22 mouse cellular contexts compared by ENCODE assay signal in the genomic region with DNA sequence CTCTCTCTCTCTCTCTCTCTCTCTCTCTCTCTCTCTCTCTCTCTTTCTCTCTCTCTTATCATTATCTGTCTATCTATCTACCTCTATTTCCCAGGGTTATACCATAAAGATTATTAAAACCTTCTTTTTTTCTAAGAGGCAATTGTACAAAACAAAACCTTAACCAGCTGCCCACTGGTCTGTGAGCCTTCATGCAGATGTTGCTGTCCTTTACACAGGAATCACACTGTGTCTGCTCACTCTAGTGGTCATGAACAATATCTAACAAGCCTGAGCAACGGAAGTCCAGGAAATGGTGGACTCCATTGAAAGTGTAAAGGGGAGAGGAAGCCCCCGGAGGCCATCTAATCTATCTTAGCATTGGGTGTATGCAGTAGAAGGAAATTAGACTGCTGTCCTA.
DNase-seq lines count a peak whose midpoint lies in the region; ATAC-seq and TF ChIP-seq lines count a peak whose summit lies in the region.
"Had no signal": no experiment of that assay in that cellular context is flagged by ENCODE, and none has a peak within 500 bp of the region (broad histone marks: within the 10 kb centered on the region; RNA-seq: fewer than 3 reads in every experiment).

No protein-coding gene starts in this region.

- H3K9ac ChIP-seq in lung, embryonic 14.5 days, result no peak overlapping the region
- no peak overlapping the region for H3K9ac ChIP-seq in forebrain, embryonic 11.5 days (ENCODE audit: low read length)
- H3K9ac ChIP-seq: embryonic facial prominence, embryonic 12.5 days; forebrain, embryonic 13.5 days; forebrain, embryonic 15.5 days; forebrain, postnatal 0 days had no signal

- no peak overlapping the region for H3K4me2 ChIP-seq in lung, embryonic 14.5 days
- H3K4me2 ChIP-seq in myocyte (ENCODE audit: low read depth), result peak overlapping the region; percentile 21
- H3K4me2 ChIP-seq in forebrain, embryonic 11.5 days (ENCODE audit: low read depth, low read length, severe bottlenecking), result no peak overlapping the region
- H3K4me2 ChIP-seq: embryonic facial prominence, embryonic 12.5 days; forebrain, embryonic 13.5 days; forebrain, embryonic 15.5 days had no signal

- no peak for ATAC-seq in lung, embryonic 14.5 days (ENCODE audit: insufficient read depth)
- no peak for ATAC-seq in forebrain, embryonic 11.5 days (replicated peaks; ENCODE audit: low FRiP score)
- ATAC-seq: activated CD4-positive, CD25-positive, alpha-beta regulatory T cell, adult 4 months; CD4-positive, CD25-positive, alpha-beta regulatory T cell, adult 4 months; forebrain, embryonic 13.5 days; forebrain, embryonic 15.5 days; forebrain, postnatal 0 days; Patski had no signal

- H3K4me3 ChIP-seq in lung, embryonic 14.5 days (ENCODE audit: low read depth, low read length), result no peak overlapping the region
- no peak overlapping the region for H3K4me3 ChIP-seq in C2C12 (ENCODE audit: insufficient read depth, poor library complexity, severe bottlenecking)
- H3K4me3 ChIP-seq in myocyte, result no peak overlapping the region
- no peak overlapping the region for H3K4me3 ChIP-seq in forebrain, embryonic 11.5 days (ENCODE audit: low read depth, low read length)
- H3K4me3 ChIP-seq: embryonic facial prominence, embryonic 10.5 days; embryonic facial prominence, embryonic 12.5 days; forebrain, embryonic 13.5 days; forebrain, embryonic 15.5 days had no signal

- DNase-seq in lung, embryonic 14.5 days, result peak; percentile 43
- DNase-seq in lung, postnatal 4 days, result no peak
- DNase-seq in forebrain, embryonic 11.5 days (ENCODE audit: low spot score), result no peak
- DNase-seq: adrenal gland, adult 8-10 months; adrenal gland, postnatal 14 days; adrenal gland, postnatal 36 days; cerebellum, adult 11-12 months; cerebellum, adult 2 months; cerebellum, adult 9-10 months; cerebellum, postnatal 25 days; forebrain, postnatal 0 days had no signal

- H3K79me2 ChIP-seq in C2C12 (ENCODE audit: control insufficient read depth, insufficient read depth), result no peaks in the 10 kb centered on the region
- no peaks in the 10 kb centered on the region for H3K79me2 ChIP-seq in myocyte (ENCODE audit: control insufficient read depth, insufficient read depth)

- no peak overlapping the region for H3ac ChIP-seq in C2C12 (ENCODE audit: control insufficient read depth, insufficient read length, low read depth)
- no peak overlapping the region for H3ac ChIP-seq in myocyte (ENCODE audit: control insufficient read depth, insufficient read length)

- no peaks in the 10 kb centered on the region for H3K36me3 ChIP-seq in lung, embryonic 14.5 days (ENCODE audit: insufficient read depth)
- H3K36me3 ChIP-seq in C2C12 (ENCODE audit: control insufficient read depth, insufficient read depth) (no peaks in the 10 kb centered on the region), myocyte (ENCODE audit: control insufficient read depth, insufficient read depth) (no peaks in the 10 kb centered on the region)
- H3K36me3 ChIP-seq in forebrain, embryonic 11.5 days (ENCODE audit: control insufficient read depth, insufficient read depth, low read length), result no peaks in the 10 kb centered on the region
- H3K36me3 ChIP-seq: embryonic facial prominence, embryonic 10.5 days; embryonic facial prominence, embryonic 12.5 days; forebrain, embryonic 15.5 days; G1E had no signal

- no peak overlapping the region for H3K27ac ChIP-seq in lung, embryonic 14.5 days (ENCODE audit: low read depth)
- no peak overlapping the region for H3K27ac ChIP-seq in forebrain, embryonic 11.5 days (ENCODE audit: low read depth, low read length)
- H3K27ac ChIP-seq: embryonic facial prominence, embryonic 10.5 days; embryonic facial prominence, embryonic 12.5 days; forebrain, embryonic 13.5 days; forebrain, embryonic 15.5 days had no signal

- H3K4me1 ChIP-seq in lung, embryonic 14.5 days (ENCODE audit: insufficient read depth), result peaks cover 6% of the 10 kb centered on the region
- H3K4me1 ChIP-seq in forebrain, embryonic 11.5 days (replicated peaks; ENCODE audit: control insufficient read depth, insufficient read depth, low read length), result peaks cover 9% of the 10 kb centered on the region

- no peaks in the 10 kb centered on the region for H3K79me3 ChIP-seq in C2C12 (ENCODE audit: low read depth)

- H3K9me3 ChIP-seq in lung, embryonic 14.5 days (ENCODE audit: low read depth, low read length), result no peaks in the 10 kb centered on the region
- H3K9me3 ChIP-seq in forebrain, embryonic 11.5 days (ENCODE audit: control insufficient read depth, low read length), result no peaks in the 10 kb centered on the region
- H3K9me3 ChIP-seq: embryonic facial prominence, embryonic 10.5 days; embryonic facial prominence, embryonic 12.5 days; forebrain, embryonic 13.5 days; forebrain, embryonic 15.5 days had no signal

- H3K27me3 ChIP-seq in lung, embryonic 14.5 days (ENCODE audit: insufficient read depth, low read length), result no peaks in the 10 kb centered on the region
- H3K27me3 ChIP-seq in C2C12 (ENCODE audit: control insufficient read depth, insufficient read depth, insufficient read length) (no peaks in the 10 kb centered on the region), myocyte (ENCODE audit: control insufficient read depth, insufficient read depth, insufficient read length) (no peaks in the 10 kb centered on the region)
- H3K27me3 ChIP-seq in forebrain, embryonic 11.5 days (ENCODE audit: control insufficient read depth, insufficient read depth, low read length), result no peaks in the 10 kb centered on the region
- H3K27me3 ChIP-seq: CH12.LX; embryonic facial prominence, embryonic 12.5 days; forebrain, embryonic 13.5 days; forebrain, embryonic 15.5 days; Patski had no signal

- no peak for TF ChIP-seq POLR2A in myocyte (IDR thresholded peaks at IDR 0.05; ENCODE audit: insufficient read length, low read depth)

- 44% methylated on average over 2 of the region's 2 CpGs for WGBS in lung, embryonic 14.5 days
- 54% methylated on average over 2 of the region's 2 CpGs for WGBS in forebrain, embryonic 11.5 days

- TF ChIP-seq CTCF in lung, embryonic 14.5 days (IDR thresholded peaks at IDR 0.05; ENCODE audit: low read depth), result peak; percentile 26; the same call in 1 of the 2 replicates
- no peak for TF ChIP-seq CTCF in C2C12 (IDR thresholded peaks at IDR 0.05; ENCODE audit: control insufficient read depth, insufficient read depth, insufficient read length)

TF ChIP-seq in C2C12, 6 proteins besides CTCF, POLR2A, EP300 and RAD21:
- TF ChIP-seq FOSL1 (IDR thresholded peaks at IDR 0.05; ENCODE audit: insufficient read depth, low read length, poor library complexity, severe bottlenecking), result no peak
- peak; percentile 66 for TF ChIP-seq MYOD1 (IDR thresholded peaks at IDR 0.05; ENCODE audit: control insufficient read depth, insufficient read length, low read depth)
TF ChIP-seq in C2C12: peak in this region for 1.

TF ChIP-seq in myocyte, 11 proteins besides CTCF, POLR2A, EP300 and RAD21:
- TF ChIP-seq MYOD1 (IDR thresholded peaks at IDR 0.05; ENCODE audit: control insufficient read depth in 1 of 3, insufficient read length in 2 of 3, low read depth in 2 of 3) (peak in 2 of 3 experiments; percentile 62 to 71), E2F4 (IDR thresholded peaks at IDR 0.05; ENCODE audit: insufficient read depth) (no peak)
